Mouse (Mus musculus) lung, embryonic 14.5 days (tissue): Measurements from ENCODE around the gene Nkx3-2. TPM values are rescaled to one million over a fixed set of nuclear protein-coding genes. Genes with fewer than 3 reads are reported as not detected.

Experiments used
- ATAC-seq: fragments of 200-750 bp; cut with Nextera tagmentation; 2 replicates; pipeline ENCODE4 v1.8.0; 2017; ENCODE audit warnings: mild to moderate bottlenecking, moderate TSS enrichment, moderate library complexity; ENCODE audit not compliant: insufficient read depth
- DNase-seq: peaks from one replicate; pipeline ENCODE4 v3.0.0-alpha.2; 2015
- H3K27ac ChIP-seq: fragments of 300-500 bp; sonication (generic); 2 replicates; pipeline ENCODE4 v1.5.1; 2014; ENCODE audit warnings: low read depth, mild to moderate bottlenecking, moderate library complexity
- H3K27me3 ChIP-seq: fragments of 300-500 bp; sonication (generic); 2 replicates; pipeline ENCODE4 v1.6.1; 2014; ENCODE audit warnings: low read length, control low read depth; ENCODE audit not compliant: insufficient read depth
- H3K36me3 ChIP-seq: fragments of 300-500 bp; sonication (generic); 2 replicates; pipeline ENCODE4 v1.6.1; 2014; ENCODE audit warnings: control low read depth; ENCODE audit not compliant: insufficient read depth
- H3K4me1 ChIP-seq: fragments of 300-500 bp; sonication (generic); 2 replicates; pipeline ENCODE4 v1.6.1; 2014; ENCODE audit warnings: antibody characterized with exemption, control low read depth; ENCODE audit not compliant: insufficient read depth
- H3K4me2 ChIP-seq: fragments of 300-500 bp; sonication (generic); 2 replicates; pipeline ENCODE4 v1.6.1; 2014; ENCODE audit warnings: mild to moderate bottlenecking
- H3K4me3 ChIP-seq: fragments of 300-500 bp; sonication (generic); 2 replicates; pipeline ENCODE4 v1.5.1; 2014; ENCODE audit warnings: low read depth, low read length
- H3K9ac ChIP-seq: fragments of 300-500 bp; sonication (generic); 2 replicates; pipeline ENCODE4 v1.6.1; 2014
- H3K9me3 ChIP-seq: fragments of 300-500 bp; sonication (generic); 2 replicates; pipeline ENCODE4 v1.6.1; 2016; ENCODE audit warnings: low read depth, low read length, control low read depth
- CTCF ChIP-seq: IDR thresholded peaks from 2 replicates; pipeline ENCODE4 v1.5.1; 2016; ENCODE audit warnings: antibody characterized with exemption, low read depth
- WGBS: fragments of 180-500 bp; shearing (Covaris S2); extraction: QIAGEN DNeasy Blood & Tissue Kit; methylation state at CpG from one replicate; pipeline ENCODE4 v1.1.7; 2014; 5-methylcytosine and 5-hydroxymethylcytosine counted together
- polyA plus RNA-seq: library from polyadenylated mRNA; unstranded; fragments of >200 nt; fragmentation: Nextera tagmentation; extraction: Ambion mirVana; gene quantifications from 2 replicates; pipeline ENCODE4 v1.2.1, GENCODE M21; 2014

Nkx3-2 gene
- polyA plus RNA-seq, 1 experiment from 2014 or later, result not detected

DNA sequence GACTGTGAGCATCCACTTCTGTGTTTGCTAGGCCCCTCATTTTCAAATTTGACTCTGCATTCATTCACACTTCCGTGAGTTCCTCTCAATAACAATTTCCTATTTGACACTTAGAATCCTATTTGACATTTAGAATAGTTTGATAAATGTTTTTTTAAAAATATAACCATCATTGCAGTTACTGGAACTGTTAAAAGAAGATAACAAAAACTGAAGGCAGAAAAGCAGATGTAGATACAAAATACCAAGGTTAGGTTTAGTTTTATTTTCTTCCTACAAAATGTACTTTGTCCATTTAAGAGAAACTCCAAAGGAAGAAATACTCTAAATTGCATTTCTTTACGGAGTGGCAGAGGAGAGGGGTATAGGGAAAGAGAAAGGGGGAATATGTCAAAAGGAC, 37.3 kb upstream of the Nkx3-2 start:
- Histone ChIP-seq H3K9ac (no peak overlapping the region), H3K27me3 (no peaks in the 10 kb centered on the region), H3K9me3 (no peaks in the 10 kb centered on the region), H3K27ac (no peak overlapping the region), H3K4me3 (no peak overlapping the region), H3K36me3 (peaks cover 55% of the 10 kb centered on the region), H3K4me2 (no peak overlapping the region), H3K4me1 (no peaks in the 10 kb centered on the region)
- 87% methylated on average over 2 of the region's 2 CpGs for WGBS
- DNase-seq (no peak), ATAC-seq (no peak)
- TF ChIP-seq CTCF, result no peak

- Histone ChIP-seq H3K4me3 (no peak overlapping the region), H3K27me3 (no peaks in the 10 kb centered on the region), H3K9ac (no peak overlapping the region), H3K27ac (no peak overlapping the region), H3K4me2 (no peak overlapping the region), H3K4me1 (no peaks in the 10 kb centered on the region), H3K36me3 (peaks cover 66% of the 10 kb centered on the region), H3K9me3 (no peaks in the 10 kb centered on the region)
- ATAC-seq (no peak), DNase-seq (no peak)
- TF ChIP-seq CTCF, result no peak
Measured at GRCm38 (mm10) chr5:41794434-41794833, 30.1 kb upstream of the Nkx3-2 start.

- Histone ChIP-seq H3K4me2 (no peak overlapping the region), H3K9me3 (no peaks in the 10 kb centered on the region), H3K4me3 (no peak overlapping the region), H3K4me1 (no peaks in the 10 kb centered on the region), H3K36me3 (peaks cover 84% of the 10 kb centered on the region), H3K9ac (no peak overlapping the region), H3K27me3 (no peaks in the 10 kb centered on the region), H3K27ac (no peak overlapping the region)
- DNase-seq (no peak), ATAC-seq (no peak)
- WGBS, result 79% methylated on average over 2 of the region's 2 CpGs
- no peak for TF ChIP-seq CTCF
Measured at GRCm38 (mm10) chr5:41790517-41790916, 26.2 kb upstream of the Nkx3-2 start.

DNA sequence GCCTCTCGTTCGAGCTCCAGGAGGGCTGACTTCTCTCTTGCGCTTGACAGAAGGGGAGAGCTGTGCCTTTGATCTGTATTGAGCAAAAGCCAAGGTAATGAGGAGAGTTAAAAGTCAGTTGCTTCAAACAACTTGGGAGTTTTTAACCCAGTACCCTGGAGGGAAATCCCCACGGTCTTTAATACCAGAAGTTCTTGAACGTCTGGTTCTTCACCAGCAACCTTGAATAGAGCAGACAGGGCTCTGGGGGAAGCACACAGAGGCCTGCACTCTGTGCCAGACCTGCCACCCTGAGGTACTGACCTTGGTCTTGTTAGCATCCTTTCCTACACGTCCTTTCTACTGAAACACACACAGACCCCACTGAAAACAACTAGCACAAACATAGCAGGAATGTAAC, 24.6 kb upstream of the Nkx3-2 start:
- Histone ChIP-seq H3K9ac (no peak overlapping the region), H3K27me3 (no peaks in the 10 kb centered on the region), H3K9me3 (no peaks in the 10 kb centered on the region), H3K4me1 (no peaks in the 10 kb centered on the region), H3K4me3 (no peak overlapping the region), H3K4me2 (no peak overlapping the region), H3K27ac (no peak overlapping the region), H3K36me3 (peaks cover 77% of the 10 kb centered on the region)
- no peak for TF ChIP-seq CTCF
- 72% methylated on average over 6 of the region's 6 CpGs for WGBS
- DNase-seq, result no peak
- no peak for ATAC-seq

DNA sequence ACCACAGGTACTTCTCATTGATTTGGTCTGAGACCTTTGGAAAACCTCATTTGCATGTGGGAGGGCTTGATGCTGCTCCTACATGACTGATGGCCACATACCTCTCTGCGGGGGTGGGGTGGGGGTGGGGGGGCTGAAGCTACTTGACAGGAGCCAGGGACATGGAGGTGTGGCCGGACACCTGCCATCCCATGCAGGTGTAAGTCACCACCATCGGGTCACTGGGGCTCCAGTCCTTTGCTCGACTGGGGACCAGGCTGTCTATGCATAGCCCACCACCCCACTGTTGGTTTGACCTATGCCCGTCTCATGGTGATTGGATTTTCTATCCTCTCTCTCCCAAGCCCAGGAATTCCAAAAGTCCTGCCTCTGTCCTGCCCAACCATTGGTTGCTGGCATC, 17.6 kb upstream of the Nkx3-2 start:
- Histone ChIP-seq H3K4me2 (no peak overlapping the region), H3K27me3 (no peaks in the 10 kb centered on the region), H3K9ac (no peak overlapping the region), H3K4me3 (no peak overlapping the region), H3K9me3 (no peaks in the 10 kb centered on the region), H3K27ac (no peak overlapping the region), H3K4me1 (no peaks in the 10 kb centered on the region), H3K36me3 (peaks cover 21% of the 10 kb centered on the region)
- ATAC-seq, result no peak
- 86% methylated on average over 5 of the region's 5 CpGs for WGBS
- no peak for DNase-seq
- TF ChIP-seq CTCF, result no peak

- 82% methylated on average over 3 of the region's 3 CpGs for WGBS
Measured at GRCm38 (mm10) chr5:41780026-41780425, 15.7 kb upstream of the Nkx3-2 start.

GRCm38 (mm10) chr5:41775728-41776127, 11.4 kb upstream of the Nkx3-2 start:
- no peak for ATAC-seq
- H3K9ac ChIP-seq, result no peak overlapping the region
- H3K4me3 ChIP-seq, result no peak overlapping the region
- WGBS, result 27% methylated on average over 6 of the region's 6 CpGs
- DNase-seq, result no peak
- no peaks in the 10 kb centered on the region for H3K27me3 ChIP-seq
- no peak overlapping the region for H3K27ac ChIP-seq
- H3K4me1 ChIP-seq, result no peaks in the 10 kb centered on the region
- no peak for TF ChIP-seq CTCF
- H3K4me2 ChIP-seq, result no peak overlapping the region
- no peaks in the 10 kb centered on the region for H3K9me3 ChIP-seq
- H3K36me3 ChIP-seq, result no peaks in the 10 kb centered on the region

More at GRCm38 (mm10) chr5:41780026-41780425, 15.7 kb upstream of the Nkx3-2 start:
- Histone ChIP-seq H3K27me3 (no peaks in the 10 kb centered on the region), H3K4me1 (no peaks in the 10 kb centered on the region), H3K9ac (no peak overlapping the region), H3K36me3 (peaks cover 4% of the 10 kb centered on the region; the same call in 1 of the 2 replicates), H3K9me3 (no peaks in the 10 kb centered on the region), H3K4me3 (no peak overlapping the region), H3K27ac (no peak overlapping the region), H3K4me2 (no peak overlapping the region)
- no peak for TF ChIP-seq CTCF
- ATAC-seq, result no peak
- DNase-seq, result no peak

DNA sequence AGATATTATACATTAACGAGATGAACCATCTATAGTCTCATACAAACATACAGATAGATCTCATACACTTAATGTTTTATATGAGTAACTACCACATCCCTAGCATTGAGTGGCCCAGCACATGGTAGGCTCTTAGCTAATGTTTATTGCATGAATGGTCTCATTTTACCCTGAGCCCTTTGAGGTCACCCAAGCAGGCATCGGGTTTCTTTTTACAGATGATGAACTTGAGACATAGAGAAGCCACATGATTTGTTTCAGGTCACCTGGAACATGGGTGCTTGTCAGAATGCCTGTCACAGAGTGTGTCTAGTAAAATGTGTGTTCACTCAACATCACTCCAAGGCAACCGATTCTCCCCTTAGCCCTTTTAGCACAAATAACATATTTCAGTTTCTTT, 11.0 kb upstream of the Nkx3-2 start:
- Histone ChIP-seq H3K4me3 (no peak overlapping the region), H3K9me3 (no peaks in the 10 kb centered on the region), H3K9ac (no peak overlapping the region), H3K27me3 (no peaks in the 10 kb centered on the region), H3K27ac (no peak overlapping the region), H3K4me2 (no peak overlapping the region), H3K4me1 (no peaks in the 10 kb centered on the region), H3K36me3 (no peaks in the 10 kb centered on the region)
- no peak for TF ChIP-seq CTCF
- ATAC-seq (no peak), DNase-seq (no peak)
- 39% methylated on average over 3 of the region's 3 CpGs for WGBS
